Comparison of ENCODE assay signal across 8 mouse cellular contexts in the genomic region with DNA sequence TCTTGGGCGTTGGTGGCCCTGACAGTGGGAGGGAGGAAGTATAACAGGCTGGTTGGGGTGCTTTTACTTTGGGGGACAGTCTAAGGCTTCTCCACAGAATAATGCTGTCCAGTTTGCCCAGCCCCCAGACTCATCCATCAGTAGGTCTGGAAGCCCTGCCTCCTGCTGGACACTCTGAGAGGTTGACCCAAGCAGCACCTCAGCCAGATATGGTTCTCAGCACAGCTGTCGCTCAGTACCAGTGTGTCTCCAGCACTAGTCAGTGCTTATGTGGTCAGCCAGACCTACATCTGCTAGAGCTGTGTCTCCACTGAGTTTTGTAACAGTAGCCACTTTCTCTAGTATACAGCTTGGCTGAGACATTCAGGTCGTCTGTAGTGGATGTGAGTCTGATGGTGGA. TPM values are rescaled to one million over a fixed set of nuclear protein-coding genes. Genes with fewer than 3 reads are reported as not detected.
DNase-seq lines count a peak whose midpoint lies in the region; ATAC-seq and TF ChIP-seq lines count a peak whose summit lies in the region.
"Had no signal": no experiment of that assay in that cellular context is flagged by ENCODE, and none has a peak within 500 bp of the region (broad histone marks: within the 10 kb centered on the region; RNA-seq: fewer than 3 reads in every experiment).

No protein-coding gene starts in this region.

- no peaks in the 10 kb centered on the region for H3K79me2 ChIP-seq in CH12.LX (replicated peaks; ENCODE audit: control insufficient read depth, extremely low read depth, insufficient read depth, poor library complexity, severe bottlenecking)

- peaks cover 12% of the 10 kb centered on the region for H3K27me3 ChIP-seq in CH12.LX (replicated peaks)
- H3K27me3 ChIP-seq in G1E (ENCODE audit: insufficient read depth, low read length), result no peaks in the 10 kb centered on the region
- peaks cover 36% of the 10 kb centered on the region for H3K27me3 ChIP-seq in hindbrain, embryonic 10.5 days (ENCODE audit: insufficient read depth, poor library complexity, severe bottlenecking)
- peaks cover 5% of the 10 kb centered on the region; the same call in 1 of the 2 replicates for H3K27me3 ChIP-seq in midbrain, embryonic 11.5 days (ENCODE audit: control insufficient read depth, insufficient read depth, low read length)

- TF ChIP-seq POLR2A in CH12.LX (IDR thresholded peaks at IDR 0.05; ENCODE audit: low read depth, low read length), result no peak

- TF ChIP-seq CTCF in CH12.LX (conservative IDR thresholded peaks at IDR 0.05 in 1 of 2, IDR thresholded peaks at IDR 0.05 in 1 of 2; ENCODE audit: low read depth in 2 of 2, low read length in 2 of 2) (peak in 1 of 2 experiments; percentile 38; a peak in 2 of 4 replicates), G1E (IDR thresholded peaks at IDR 0.05; ENCODE audit: low read depth, low read length) (no peak)

- no peak for ATAC-seq in G1E (ENCODE audit: extremely low read depth, insufficient number of reproducible peaks, low FRiP score, poor library complexity, severe bottlenecking)
- peak; percentile 17; the same call in 1 of the 2 replicates for ATAC-seq in midbrain, embryonic 11.5 days (ENCODE audit: low FRiP score)

- H3K27ac ChIP-seq in CH12.LX (ENCODE audit: insufficient read depth, low read depth), result no peak overlapping the region
- no peak overlapping the region for H3K27ac ChIP-seq in hindbrain, embryonic 10.5 days
- H3K27ac ChIP-seq in midbrain, embryonic 11.5 days (ENCODE audit: low read depth, low read length), result no peak overlapping the region

- H3K4me3 ChIP-seq in CH12.LX (replicated peaks in 1 of 3; ENCODE audit: low read depth in 2 of 3, low read length in 2 of 3, poor library complexity in 1 of 3) (no peak overlapping the region), G1E (ENCODE audit: low read depth, low read length) (peak overlapping the region; percentile 67; the same call in 1 of the 2 replicates)
- H3K4me3 ChIP-seq in hindbrain, embryonic 10.5 days, result peak overlapping the region; percentile 29
- no peak overlapping the region for H3K4me3 ChIP-seq in midbrain, embryonic 11.5 days (ENCODE audit: low read depth, low read length)

- dilution Hi-C loops in CH12.LX (cut with MboI; ENCODE audit: extremely low pct_ligation_motif_present, extremely low pct_unique_long_range_greater_than_20kb, low sequenced_read_pairs), result no loop called here

- no peak; the same call in 1 of the 2 replicates for TF ChIP-seq RAD21 in CH12.LX (IDR thresholded peaks at IDR 0.05; ENCODE audit: low read depth, low read length)

- H3K9me3 ChIP-seq in CH12.LX (replicated peaks; ENCODE audit: low read length) (no peaks in the 10 kb centered on the region), G1E (replicated peaks) (no peaks in the 10 kb centered on the region)
- no peaks in the 10 kb centered on the region for H3K9me3 ChIP-seq in hindbrain, embryonic 10.5 days
- no peaks in the 10 kb centered on the region for H3K9me3 ChIP-seq in midbrain, embryonic 11.5 days (ENCODE audit: control insufficient read depth, low read length)

- peaks cover 5 to 11% of the 10 kb centered on the region in 2 experiments for H3K4me1 ChIP-seq in CH12.LX (ENCODE audit: control insufficient read depth in 1 of 2, insufficient read depth in 2 of 2)
- peaks cover 85% of the 10 kb centered on the region for H3K4me1 ChIP-seq in G1E (ENCODE audit: insufficient read depth, low read depth, low read length)
- peaks cover 29% of the 10 kb centered on the region for H3K4me1 ChIP-seq in hindbrain, embryonic 10.5 days (replicated peaks)
- H3K4me1 ChIP-seq in midbrain, embryonic 11.5 days (ENCODE audit: control insufficient read depth, insufficient read depth, low read length), result peaks cover 11% of the 10 kb centered on the region

- 21% methylated on average over 3 of the region's 3 CpGs for WGBS in hindbrain, embryonic 10.5 days
- WGBS in midbrain, embryonic 11.5 days, result 25% methylated on average over 3 of the region's 3 CpGs

- no peak overlapping the region for H3K9ac ChIP-seq in CH12.LX (ENCODE audit: insufficient read depth, low read depth)
- no peak overlapping the region for H3K9ac ChIP-seq in midbrain, embryonic 11.5 days (ENCODE audit: low read length)

- in situ Hi-C loops in CH12.LX (cut with MboI; ENCODE audit: low pct_ligation_motif_present, low pct_unique_long_range_greater_than_20kb, low sequenced_read_pairs), result no loop called here

- H3K36me3 ChIP-seq in CH12.LX (replicated peaks in 1 of 2; ENCODE audit: control insufficient read depth in 1 of 2, insufficient read depth in 1 of 2, low read length in 1 of 2) (no peaks in the 10 kb centered on the region), G1E (replicated peaks) (peaks cover 72% of the 10 kb centered on the region)
- H3K36me3 ChIP-seq in hindbrain, embryonic 10.5 days, result peaks cover 34% of the 10 kb centered on the region
- peaks cover 15% of the 10 kb centered on the region for H3K36me3 ChIP-seq in midbrain, embryonic 11.5 days (ENCODE audit: control insufficient read depth, insufficient read depth, low read length)

- DNase-seq in CH12.LX (ENCODE audit: extremely low read depth) (no peak), G1E (ENCODE audit: low spot score) (no peak)
- DNase-seq in hindbrain, embryonic 10.5 days (ENCODE audit: low spot score), result peak; percentile 44
- no peak for DNase-seq in midbrain, embryonic 11.5 days (ENCODE audit: low spot score, missing footprints)
- no peak for DNase-seq in urinary bladder, postnatal 14 days (ENCODE audit: low spot score)
- no peak for DNase-seq in gastrocnemius, postnatal 25 days
- no peak for DNase-seq in kidney, postnatal 25 days
- DNase-seq: kidney, postnatal 14 days had no signal

- H3K4me2 ChIP-seq in CH12.LX (ENCODE audit: insufficient read depth, low read depth, poor library complexity, severe bottlenecking), result peak overlapping the region; percentile 0; the same call in 1 of the 2 replicates
- H3K4me2 ChIP-seq in midbrain, embryonic 11.5 days, result peak overlapping the region; percentile 4

- TF ChIP-seq EP300 in CH12.LX (IDR thresholded peaks at IDR 0.05; ENCODE audit: low read length), result no peak

TF ChIP-seq in CH12.LX, 34 proteins besides CTCF, POLR2A, EP300 and RAD21:
- peak; percentile 26; the same call in 1 of the 2 replicates for TF ChIP-seq SMC3 (IDR thresholded peaks at IDR 0.05; ENCODE audit: low read depth, low read length)
- no peak for TF ChIP-seq ZMIZ1 (IDR thresholded peaks at IDR 0.05; ENCODE audit: low read depth, low read length)
- no peak for TF ChIP-seq MAFK (IDR thresholded peaks at IDR 0.05; ENCODE audit: insufficient replicate concordance, low read length)
TF ChIP-seq in CH12.LX: peak in this region for 1.

RNA-seq across cellular contexts. Expression of gene Notch3, which starts 48.2 kb away (rescaled TPM):
- total RNA-seq in CH12.LX (2012; rRNA removed) (0.08 and 0.17 TPM in 2 replicates), CH12.LX (2014; rRNA removed) (not detected in 2 replicates), G1E (2014; fragmentation: Nextera tagmentation) (3.3 and 4.4 TPM in 2 replicates), G1E (2017) (0.16 and 0.17 TPM in 2 replicates)
- polyA plus RNA-seq in CH12.LX (2012; ENCODE audit: insufficient read length, low read depth) (not detected in 2 replicates), G1E (2012) (4.2 and 4.4 TPM in 2 replicates)
- 22.9 and 26.0 TPM in 2 replicates for polyA plus RNA-seq in hindbrain, embryonic 10.5 days (2016; fragmentation: Nextera tagmentation; extraction: Ambion mirVana)
- polyA plus RNA-seq in midbrain, embryonic 11.5 days (2014; fragmentation: Nextera tagmentation; extraction: Ambion mirVana), result 21.4 and 21.9 TPM in 2 replicates
- 10 to 100 TPM; 12.6 to 13.4 TPM for total RNA-seq in gastrocnemius, postnatal 25 days (2021)

Comparison
In these comparisons a context has a peak if more than half of its experiments do, and no peak if none do; other contexts are left out.
1. H3K4me3 ChIP-seq: peak in G1E (single experiment) and hindbrain, embryonic 10.5 days (single experiment); none in CH12.LX (0 of 3) and midbrain, embryonic 11.5 days (single experiment).